Mouse (Mus musculus): ENCODE results near the gene Gm29609.

DNA sequence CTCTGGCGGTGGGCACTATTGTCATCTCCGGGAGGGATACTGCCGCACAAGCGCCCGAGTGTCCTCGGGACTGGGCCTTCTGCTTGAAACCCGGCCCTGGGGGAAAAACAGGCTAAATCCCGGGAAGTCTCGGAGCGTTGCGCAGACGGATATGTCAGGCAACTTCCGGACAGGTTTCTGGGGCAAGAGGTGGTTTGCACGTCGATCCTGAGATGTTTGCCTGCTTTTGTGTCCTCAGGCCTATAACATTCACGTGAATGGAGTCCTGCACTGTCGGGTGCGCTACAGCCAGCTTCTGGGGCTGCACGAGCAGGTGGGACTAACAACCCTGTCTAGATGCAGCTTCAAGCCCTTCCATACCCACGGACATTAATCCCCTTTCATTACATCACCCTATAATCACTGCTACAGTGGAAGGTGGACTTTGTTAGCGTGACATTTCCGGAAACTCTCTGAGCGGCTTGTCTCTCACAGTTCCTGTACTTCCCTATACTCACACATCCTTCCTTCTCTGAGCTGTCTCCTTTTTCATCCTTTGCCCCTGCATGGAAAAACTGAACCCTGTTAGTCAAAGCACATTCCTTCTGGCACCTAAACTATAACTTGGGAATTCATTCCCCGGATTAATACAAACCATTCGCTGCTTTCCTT lies 14.0 kb upstream of the Gm29609 start:
- TF ChIP-seq POLR2A (IDR thresholded peaks at IDR 0.05; ENCODE audit: insufficient read length, low read depth) (no peak), USF1 (IDR thresholded peaks at IDR 0.05; ENCODE audit: low read depth) (no peak), TCF12 (IDR thresholded peaks at IDR 0.05; ENCODE audit: insufficient read depth, poor library complexity, severe bottlenecking) (no peak), MAX (IDR thresholded peaks at IDR 0.05; ENCODE audit: low read depth) (no peak), MYOG (IDR thresholded peaks at IDR 0.05; ENCODE audit: control insufficient read depth in 1 of 3, insufficient read depth in 1 of 3, insufficient read length in 2 of 3, low read depth in 2 of 3) (no peak), CEBPB (IDR thresholded peaks at IDR 0.05; ENCODE audit: insufficient read depth, poor library complexity, severe bottlenecking) (no peak), POLR2AphosphoS2 (IDR thresholded peaks at IDR 0.05; ENCODE audit: insufficient read length, low read depth) (no peak)

All from myocyte (in vitro differentiated cells).